Mouse (Mus musculus): ENCODE measurements at regions not wholly inside any gene's neighbourhood (a gene's known extent, or its start where the extent isn't known, plus 50 kb on each side); places are given as distances from the start of the nearest gene placed in this dataset.

- DNase-seq (ENCODE audit: low read depth), result no peak
These were observed 386.7 kb upstream of the Zdhhc25 start for GRCm38 (mm10) chr15:88213356-88213755.

GRCm38 (mm10) chr15:88214286-88214685 lies 385.8 kb upstream of the Zdhhc25 start:
- no peak for DNase-seq (ENCODE audit: low read depth)

- no peak for DNase-seq (ENCODE audit: low read depth)
These were observed 370.6 kb upstream of the Zdhhc25 start for GRCm38 (mm10) chr15:88229456-88229855.

GRCm38 (mm10) chr15:88244606-88245005 lies 355.5 kb upstream of the Zdhhc25 start:
- no peak for DNase-seq (ENCODE audit: low read depth)

GRCm38 (mm10) chr15:88245496-88246246 lies 354.4 kb upstream of the Zdhhc25 start:
- no peak for DNase-seq (ENCODE audit: low read depth)

- DNase-seq (ENCODE audit: low read depth), result no peak
These were observed 352.0 kb upstream of the Zdhhc25 start for GRCm38 (mm10) chr15:88247974-88248625.

- DNase-seq (ENCODE audit: low read depth), result no peak
These were observed 312.1 kb upstream of the Zdhhc25 start for GRCm38 (mm10) chr15:88288051-88288450.

GRCm38 (mm10) chr15:88288696-88289095 lies 311.4 kb upstream of the Zdhhc25 start:
- DNase-seq (ENCODE audit: low read depth), result no peak

GRCm38 (mm10) chr15:88290740-88291363 lies 309.2 kb upstream of the Zdhhc25 start:
- DNase-seq (ENCODE audit: low read depth), result no peak

GRCm38 (mm10) chr15:88299061-88299460 lies 301.0 kb upstream of the Zdhhc25 start:
- no peak for DNase-seq (ENCODE audit: low read depth)

GRCm38 (mm10) chr15:88311158-88311557 lies 288.9 kb upstream of the Zdhhc25 start:
- DNase-seq (ENCODE audit: low read depth), result no peak

- DNase-seq (ENCODE audit: low read depth), result no peak
These were observed 285.2 kb upstream of the Zdhhc25 start for GRCm38 (mm10) chr15:88314810-88315459.

- DNase-seq (ENCODE audit: low read depth), result no peak
These were observed 282.1 kb upstream of the Zdhhc25 start for GRCm38 (mm10) chr15:88318048-88318447.

- DNase-seq (ENCODE audit: low read depth), result no peak
These were observed 280.6 kb upstream of the Zdhhc25 start for GRCm38 (mm10) chr15:88319527-88319926.

- DNase-seq (ENCODE audit: low read depth), result no peak
These were observed 276.3 kb upstream of the Zdhhc25 start for GRCm38 (mm10) chr15:88323584-88324375.

GRCm38 (mm10) chr15:88325108-88325507 lies 275.0 kb upstream of the Zdhhc25 start:
- no peak for DNase-seq (ENCODE audit: low read depth)

- DNase-seq (ENCODE audit: low read depth), result no peak
These were observed 246.9 kb upstream of the Zdhhc25 start for GRCm38 (mm10) chr15:88353206-88353605.

- DNase-seq (ENCODE audit: low read depth), result no peak
These were observed 239.6 kb upstream of the Zdhhc25 start for GRCm38 (mm10) chr15:88360375-88361035.

GRCm38 (mm10) chr15:88361351-88361750 lies 238.8 kb upstream of the Zdhhc25 start:
- DNase-seq (ENCODE audit: low read depth), result no peak

- no peak for DNase-seq (ENCODE audit: low read depth)
These were observed 237.1 kb upstream of the Zdhhc25 start for GRCm38 (mm10) chr15:88362966-88363365.

- DNase-seq (ENCODE audit: low read depth), result no peak
These were observed 229.7 kb upstream of the Zdhhc25 start for GRCm38 (mm10) chr15:88370366-88370765.

Data from induced T-regulatory cell, adult 2 months (primary cell).